Mouse (Mus musculus) myocyte (in vitro differentiated cells): ENCODE results near the gene Zbtb25.

Experiments used
- POLR2A ChIP-seq: IDR thresholded peaks from one replicate; pipeline ENCODE4 v1.6.1; 2011; ENCODE audit warnings: low read depth, mild to moderate bottlenecking, control low read depth, moderate library complexity; ENCODE audit not compliant: insufficient read length
- REST ChIP-seq: IDR thresholded peaks from one replicate; pipeline ENCODE4 v1.6.1; 2011; ENCODE audit warnings: mild to moderate bottlenecking, control low read depth, moderate library complexity; ENCODE audit not compliant: insufficient read depth, insufficient read length

- no peak for TF ChIP-seq REST
- TF ChIP-seq POLR2A = no peak
These were observed 7.7 kb downstream of the Zbtb25 start for GRCm38 (mm10) chr12:76361405-76362302.
